Mouse (Mus musculus) cerebellum, adult 11 months (tissue): ENCODE measurements around the gene Gak.
A peak's percentile ranks its signal among the peaks of the same experiment; 100 is the strongest.
"Not testable (repeated sequence)": the region's sequence is repeated elsewhere in the genome, so short reads cannot be mapped to it uniquely, and the experiment has no call there.

ENCODE experiments used
- DNase-seq: peaks from one replicate; pipeline ENCODE4 v3.0.0; 2022

Gene Gak

GRCm38 (mm10) chr5:108655891-108656650 is 26.5 kb upstream of the Gak start:
- no peak for DNase-seq

- DNase-seq = no peak
Observed at GRCm38 (mm10) chr5:108655381-108655780, 25.8 kb upstream of the Gak start.

DNA sequence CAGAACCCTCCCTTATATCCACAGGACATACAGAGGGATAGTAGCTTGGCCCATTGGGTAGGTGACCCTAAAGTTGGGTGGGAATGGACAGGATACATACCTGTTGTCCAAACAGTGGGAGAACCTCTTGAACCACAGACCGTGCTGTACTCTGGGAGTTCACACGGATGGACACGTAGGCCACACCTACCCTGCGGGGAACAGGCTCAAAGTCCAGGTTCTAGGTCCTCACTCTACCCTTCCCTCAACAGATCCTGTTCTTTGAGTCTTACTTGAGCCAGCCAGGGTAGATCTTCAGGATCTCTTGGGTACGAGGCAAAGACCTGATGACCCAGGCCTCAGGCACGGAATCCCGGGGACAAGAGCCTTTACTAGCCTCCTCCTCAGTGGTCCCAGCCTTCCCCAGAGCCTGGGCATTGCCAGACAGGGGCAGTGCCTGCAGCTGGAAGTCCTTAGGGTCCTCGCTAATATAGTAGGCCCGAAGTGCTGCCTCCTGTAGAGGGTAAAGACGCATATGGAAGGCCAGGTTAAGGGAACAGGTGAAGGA is 25.0 kb upstream of the Gak start:
- DNase-seq = no peak

GRCm38 (mm10) chr5:108653341-108653740 is 23.8 kb upstream of the Gak start:
- no peak for DNase-seq

- peak; percentile 73 for DNase-seq
Observed at GRCm38 (mm10) chr5:108651823-108652222, 22.3 kb upstream of the Gak start.

- DNase-seq = no peak
Observed at GRCm38 (mm10) chr5:108651136-108651720, 21.7 kb upstream of the Gak start.

DNA sequence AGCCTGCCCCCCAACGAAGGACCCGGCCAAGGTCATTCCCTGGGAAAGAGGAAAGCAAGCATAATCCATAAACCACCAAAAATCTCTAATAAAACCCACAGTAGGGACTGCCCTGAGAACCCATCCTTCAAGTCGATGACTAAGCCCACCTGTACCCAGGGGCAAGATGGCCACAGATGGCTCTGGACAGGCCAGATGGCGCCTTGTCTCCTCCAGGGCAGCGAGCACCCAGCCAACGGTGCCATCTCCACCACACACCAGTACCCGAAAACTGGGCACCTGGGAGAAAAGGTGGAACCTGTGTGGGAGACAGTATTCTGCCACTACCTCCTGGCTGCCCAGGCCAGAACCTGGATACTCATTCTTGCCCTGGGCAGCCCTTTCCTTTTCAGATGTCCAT is 20.8 kb upstream of the Gak start:
- DNase-seq = no peak

GRCm38 (mm10) chr5:108648937-108649576 is 19.5 kb upstream of the Gak start:
- DNase-seq = no peak

DNA sequence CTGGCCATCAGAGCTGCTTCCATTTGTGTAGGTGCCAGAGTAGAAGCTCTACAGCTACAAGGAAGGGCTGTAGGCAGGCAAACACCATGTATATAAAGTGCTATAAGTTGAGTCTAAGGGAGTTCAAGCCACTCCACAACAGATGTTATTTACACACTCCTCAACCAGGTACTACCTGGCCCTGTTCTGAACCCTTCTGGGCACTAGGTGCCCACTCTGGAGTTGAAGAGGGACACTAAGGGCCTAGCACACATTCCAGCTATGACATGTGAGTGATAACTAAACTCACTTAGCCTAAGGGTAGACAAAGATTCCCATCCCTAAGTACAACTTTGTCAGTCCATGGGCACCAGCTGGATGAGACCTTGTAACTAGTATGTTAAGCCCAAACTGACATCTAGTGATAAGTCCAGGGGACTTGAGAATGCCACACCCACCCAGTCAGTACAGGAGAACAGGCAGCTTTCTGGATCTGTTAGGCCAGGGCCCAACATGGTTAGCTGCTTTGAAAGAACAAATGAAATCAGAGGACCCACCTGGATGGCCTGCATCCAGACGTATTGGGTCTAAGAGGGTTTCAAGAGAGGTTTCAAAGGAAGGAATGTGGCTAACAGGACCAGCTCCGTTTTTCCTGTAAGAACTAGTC is 18.4 kb upstream of the Gak start:
- DNase-seq = no peak

DNA sequence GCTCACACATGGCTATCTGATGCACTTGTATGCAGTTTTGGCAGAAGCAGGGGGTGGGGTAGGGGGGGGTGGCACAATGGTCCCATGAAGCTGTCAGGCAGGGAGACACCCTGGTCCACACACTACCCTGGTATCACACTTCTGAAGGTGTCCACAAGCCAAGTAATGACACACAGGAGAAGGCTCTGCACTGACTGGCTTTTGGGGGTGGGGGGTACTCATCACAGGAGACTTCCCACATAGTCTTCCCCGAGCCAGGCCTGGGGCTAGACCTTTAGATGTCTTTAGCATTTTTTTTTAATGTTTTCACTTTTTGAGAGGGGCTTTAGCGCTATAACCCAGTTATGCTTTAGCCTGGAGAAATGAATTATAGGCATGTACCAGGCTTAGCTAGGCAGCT is 17.8 kb upstream of the Gak start:
- no peak for DNase-seq

- no peak for DNase-seq
Observed at GRCm38 (mm10) chr5:108646343-108646660, 16.7 kb upstream of the Gak start.

DNA sequence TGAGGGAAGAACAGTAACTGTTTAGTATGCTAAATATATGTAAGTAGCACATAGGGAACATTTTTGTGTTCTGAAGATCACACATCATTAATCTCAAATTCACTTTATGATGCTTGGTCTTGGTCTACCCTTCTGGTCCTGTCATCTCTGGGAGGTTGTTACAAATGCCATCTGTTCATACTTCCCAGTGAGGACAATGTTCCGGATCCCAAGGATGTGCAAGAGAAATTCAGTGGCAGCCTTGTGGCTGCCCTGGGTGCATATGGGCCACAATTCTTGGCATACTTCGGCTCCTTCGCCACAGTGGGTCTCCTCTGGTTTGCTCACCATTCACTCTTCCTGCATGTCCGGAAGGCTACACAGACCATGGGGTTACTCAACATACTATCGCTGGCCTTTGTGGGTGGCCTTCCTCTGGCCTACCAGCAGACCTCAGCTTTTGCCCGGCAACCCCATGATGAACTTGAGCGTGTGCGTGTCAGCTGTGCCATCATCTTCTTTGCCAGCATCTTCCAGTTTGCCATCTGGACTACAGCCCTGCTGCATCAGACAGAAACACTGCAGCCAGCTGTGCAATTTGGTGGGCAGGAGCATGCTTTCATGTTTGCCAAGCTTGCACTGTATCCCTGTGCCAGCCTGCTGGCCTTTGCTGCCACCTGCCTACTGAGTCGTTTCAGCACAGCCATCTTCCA is 16.2 kb upstream of the Gak start:
- DNase-seq = peak; percentile 48

DNA sequence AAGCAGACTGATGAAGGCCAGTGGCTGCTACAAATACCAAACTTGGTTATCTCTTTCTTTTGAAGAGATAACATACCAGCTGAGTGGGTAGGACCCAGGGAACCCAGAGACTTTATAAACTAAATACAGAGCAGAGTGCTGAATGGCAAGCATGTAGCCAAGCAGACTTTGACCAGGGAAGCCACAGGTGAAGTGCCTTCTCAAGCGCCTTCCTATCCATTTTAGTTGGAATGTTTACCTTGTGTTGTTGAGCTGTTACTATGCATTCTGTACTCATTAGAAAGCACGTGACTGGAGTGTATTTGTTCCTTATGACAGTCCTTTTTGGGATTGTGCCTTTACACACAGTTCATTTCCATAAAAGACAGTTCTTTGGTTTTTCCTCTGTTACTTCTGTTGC is 14.1 kb upstream of the Gak start:
- DNase-seq = no peak

- no peak for DNase-seq
Observed at GRCm38 (mm10) chr5:108636172-108636571, 6.6 kb upstream of the Gak start.

GRCm38 (mm10) chr5:108634088-108634487 is 4.5 kb upstream of the Gak start:
- not testable (repeated sequence) for DNase-seq

DNA sequence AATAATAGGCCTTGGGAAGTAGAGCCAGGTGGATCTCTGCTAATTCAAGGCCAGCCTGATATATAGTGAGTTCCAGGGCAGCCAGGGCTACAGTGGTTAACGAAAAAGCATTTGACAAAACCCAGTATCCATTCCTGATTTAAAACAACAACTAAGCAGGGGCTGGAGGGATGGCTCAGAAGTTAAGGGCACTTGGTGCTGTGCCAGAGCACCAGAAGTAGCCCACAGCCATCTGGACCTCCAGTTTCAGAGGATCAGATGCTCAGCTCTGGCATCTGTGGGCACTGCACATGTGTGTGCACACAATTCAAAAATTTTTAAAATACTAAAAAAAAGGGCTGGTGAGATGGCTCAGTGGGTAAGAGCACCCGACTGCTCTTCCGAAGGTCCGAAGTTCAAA is 4.1 kb upstream of the Gak start:
- no peak for DNase-seq

DNA sequence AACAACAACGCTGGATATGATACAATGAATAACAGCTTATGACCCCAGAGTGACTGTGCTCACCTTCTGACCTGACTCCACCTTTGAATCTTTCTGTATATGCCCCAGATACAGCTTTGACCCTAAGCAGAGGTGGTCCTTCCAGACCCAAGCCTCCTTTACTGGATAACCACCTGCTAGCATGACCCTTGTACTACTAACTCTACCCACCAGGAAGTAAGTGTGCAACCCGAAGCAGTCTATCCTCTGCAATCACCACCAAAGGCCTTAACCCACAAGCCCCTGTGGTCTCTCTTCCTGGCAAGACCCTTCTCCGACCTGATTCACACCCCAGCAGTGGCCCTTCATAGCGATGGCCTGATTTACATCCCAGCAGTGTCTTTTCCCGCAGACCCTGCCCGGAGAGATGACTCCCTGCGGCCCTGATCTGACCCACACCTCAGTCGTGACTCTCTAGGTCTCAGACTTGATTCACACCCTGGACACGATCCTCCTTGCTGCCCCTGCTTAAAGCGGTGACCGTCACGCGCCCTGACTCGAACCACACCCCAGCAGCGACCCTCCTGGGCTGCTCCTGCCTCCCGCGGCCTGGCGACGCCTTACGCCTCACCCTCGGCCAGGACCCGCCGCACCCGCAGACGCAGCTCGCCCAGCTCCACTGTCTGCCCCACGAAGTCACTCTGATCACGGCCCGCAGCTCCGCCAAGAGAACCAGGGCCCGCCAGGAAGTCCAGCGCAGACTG is 493 bp downstream of the Gak start:
- no peak for DNase-seq

- DNase-seq = no peak
Observed at GRCm38 (mm10) chr5:108626050-108626660, 3.4 kb downstream of the Gak start.

GRCm38 (mm10) chr5:108621870-108622269 is 7.7 kb downstream of the Gak start:
- no peak for DNase-seq

DNA sequence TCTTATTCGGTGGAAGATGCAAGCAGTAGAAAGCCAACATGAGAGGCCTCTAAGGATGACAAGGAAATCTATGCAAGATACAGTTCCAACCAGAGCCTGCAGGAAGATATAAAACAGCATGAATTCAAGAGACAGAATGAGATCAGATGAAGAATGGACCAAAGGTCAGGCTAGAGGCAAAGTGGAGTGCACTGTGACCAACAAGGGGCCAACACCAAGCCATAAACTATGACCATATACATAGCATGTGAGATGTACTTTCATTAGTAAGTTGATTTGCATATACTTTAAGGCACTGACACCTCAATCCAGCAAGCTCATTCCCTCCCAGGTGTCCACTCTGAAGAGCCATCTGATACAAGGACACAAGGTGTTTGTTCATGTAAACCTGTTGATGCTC is 19.1 kb downstream of the Gak start:
- DNase-seq = no peak

DNA sequence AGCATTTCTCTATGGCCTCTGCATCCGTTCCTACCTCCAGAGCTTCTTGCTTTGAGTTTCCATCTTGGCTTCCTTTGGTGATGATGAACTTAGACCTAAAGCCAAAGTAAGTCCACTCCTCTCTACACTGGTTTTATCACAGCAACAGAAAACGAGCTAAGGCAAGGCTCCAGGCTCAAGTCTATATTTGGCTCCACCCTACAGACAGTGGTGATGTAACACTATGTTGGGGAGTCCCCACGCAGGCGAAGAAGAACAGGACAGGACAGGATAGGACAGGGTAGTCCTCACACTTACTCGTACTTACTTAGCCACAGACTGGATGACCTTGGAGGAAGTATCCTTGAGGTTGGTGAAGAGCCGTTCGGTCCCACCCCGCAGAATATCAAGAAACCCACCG is 27.0 kb downstream of the Gak start:
- DNase-seq = no peak

DNA sequence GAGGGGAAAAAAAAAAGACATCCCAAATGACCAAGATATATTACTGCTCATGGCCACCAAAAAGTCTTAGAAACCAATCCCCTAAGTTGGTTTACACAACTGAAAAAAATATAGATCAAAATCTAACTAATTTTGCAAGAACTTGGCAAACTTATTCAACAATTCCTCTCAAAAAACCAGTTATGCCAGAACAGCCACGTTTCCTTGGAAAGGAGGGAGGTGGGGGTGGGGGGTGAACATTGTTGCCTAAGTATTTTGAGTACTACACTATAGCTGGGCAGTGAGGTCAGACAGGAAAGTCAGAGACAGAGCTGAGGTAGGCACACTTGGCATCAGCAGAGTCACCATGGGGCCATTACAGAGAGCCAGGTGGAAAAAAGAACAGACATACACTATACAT is 29.6 kb downstream of the Gak start:
- DNase-seq = no peak
